Mouse (Mus musculus): ENCODE results near the gene Gpd1l. TPM values are rescaled to one million over a fixed set of nuclear protein-coding genes. Genes with fewer than 3 reads are reported as not detected.

Gpd1l gene
- polyA plus RNA-seq, 1 experiment = 14.4 TPM

GRCm38 (mm10) chr9:114881977-114882376, 51.8 kb downstream of the Gpd1l start:
- Histone ChIP-seq H3K27ac (ENCODE audit: insufficient read depth, low read length) (no peak overlapping the region), H3K4me3 (ENCODE audit: low read depth, low read length) (no peak overlapping the region), H3K9me3 (replicated peaks; ENCODE audit: control insufficient read depth, insufficient read depth, low read length, poor library complexity, severe bottlenecking) (peaks cover 7% of the 10 kb centered on the region), H3K27me3 (ENCODE audit: control insufficient read depth, insufficient read depth, low read length, poor library complexity, severe bottlenecking) (no peaks in the 10 kb centered on the region), H3K4me1 (ENCODE audit: control insufficient read depth, insufficient read depth, low read length) (no peaks in the 10 kb centered on the region), H3K36me3 (ENCODE audit: control insufficient read depth, insufficient read depth, low read length, poor library complexity, severe bottlenecking) (no peaks in the 10 kb centered on the region), H3K9ac (ENCODE audit: low read depth, poor library complexity, severe bottlenecking) (no peak overlapping the region)
- no peak for TF ChIP-seq POLR2A (IDR thresholded peaks at IDR 0.05; ENCODE audit: insufficient read depth, low read length)
- TF ChIP-seq EP300 (IDR thresholded peaks at IDR 0.05; ENCODE audit: insufficient read depth, low read depth, low read length) = no peak
- TF ChIP-seq CTCF (IDR thresholded peaks at IDR 0.05; ENCODE audit: low read depth, low read length) = no peak

GRCm38 (mm10) chr9:114855327-114855726, 78.5 kb downstream of the Gpd1l start:
- no peak overlapping the region for H3K27ac ChIP-seq (ENCODE audit: insufficient read depth, low read length)
- no peak for TF ChIP-seq CTCF (IDR thresholded peaks at IDR 0.05; ENCODE audit: low read depth, low read length)
- TF ChIP-seq POLR2A (IDR thresholded peaks at IDR 0.05; ENCODE audit: insufficient read depth, low read length) = no peak
- H3K4me1 ChIP-seq (ENCODE audit: control insufficient read depth, insufficient read depth, low read length) = no peaks in the 10 kb centered on the region

GRCm38 (mm10) chr9:114854686-114855085, 79.1 kb downstream of the Gpd1l start:
- no peaks in the 10 kb centered on the region for H3K27me3 ChIP-seq (ENCODE audit: control insufficient read depth, insufficient read depth, low read length, poor library complexity, severe bottlenecking)
- TF ChIP-seq EP300 (IDR thresholded peaks at IDR 0.05; ENCODE audit: insufficient read depth, low read depth, low read length) = no peak
- no peak for TF ChIP-seq POLR2A (IDR thresholded peaks at IDR 0.05; ENCODE audit: insufficient read depth, low read length)
- TF ChIP-seq CTCF (IDR thresholded peaks at IDR 0.05; ENCODE audit: low read depth, low read length) = no peak
- H3K9ac ChIP-seq (ENCODE audit: low read depth, poor library complexity, severe bottlenecking) = no peak overlapping the region
- no peaks in the 10 kb centered on the region for H3K9me3 ChIP-seq (replicated peaks; ENCODE audit: control insufficient read depth, insufficient read depth, low read length, poor library complexity, severe bottlenecking)
- no peak overlapping the region for H3K4me3 ChIP-seq (ENCODE audit: low read depth, low read length)
- no peaks in the 10 kb centered on the region for H3K4me1 ChIP-seq (ENCODE audit: control insufficient read depth, insufficient read depth, low read length)
- H3K27ac ChIP-seq (ENCODE audit: insufficient read depth, low read length) = no peak overlapping the region
- no peaks in the 10 kb centered on the region for H3K36me3 ChIP-seq (ENCODE audit: control insufficient read depth, insufficient read depth, low read length, poor library complexity, severe bottlenecking)

More at GRCm38 (mm10) chr9:114855327-114855726, 78.5 kb downstream of the Gpd1l start:
- no peaks in the 10 kb centered on the region for H3K36me3 ChIP-seq (ENCODE audit: control insufficient read depth, insufficient read depth, low read length, poor library complexity, severe bottlenecking)
- no peaks in the 10 kb centered on the region for H3K27me3 ChIP-seq (ENCODE audit: control insufficient read depth, insufficient read depth, low read length, poor library complexity, severe bottlenecking)
- H3K9me3 ChIP-seq (replicated peaks; ENCODE audit: control insufficient read depth, insufficient read depth, low read length, poor library complexity, severe bottlenecking) = no peaks in the 10 kb centered on the region
- no peak overlapping the region for H3K9ac ChIP-seq (ENCODE audit: low read depth, poor library complexity, severe bottlenecking)
- no peak overlapping the region for H3K4me3 ChIP-seq (ENCODE audit: low read depth, low read length)

- Histone ChIP-seq H3K27ac (ENCODE audit: insufficient read depth, low read length) (no peak overlapping the region), H3K9ac (ENCODE audit: low read depth, poor library complexity, severe bottlenecking) (no peak overlapping the region), H3K27me3 (ENCODE audit: control insufficient read depth, insufficient read depth, low read length, poor library complexity, severe bottlenecking) (no peaks in the 10 kb centered on the region), H3K36me3 (ENCODE audit: control insufficient read depth, insufficient read depth, low read length, poor library complexity, severe bottlenecking) (no peaks in the 10 kb centered on the region), H3K9me3 (replicated peaks; ENCODE audit: control insufficient read depth, insufficient read depth, low read length, poor library complexity, severe bottlenecking) (no peaks in the 10 kb centered on the region), H3K4me3 (ENCODE audit: low read depth, low read length) (peak overlapping the region; percentile 49), H3K4me1 (ENCODE audit: control insufficient read depth, insufficient read depth, low read length) (no peaks in the 10 kb centered on the region)
- no peak for TF ChIP-seq POLR2A (IDR thresholded peaks at IDR 0.05; ENCODE audit: insufficient read depth, low read length)
- no peak for TF ChIP-seq CTCF (IDR thresholded peaks at IDR 0.05; ENCODE audit: low read depth, low read length)
- TF ChIP-seq EP300 (IDR thresholded peaks at IDR 0.05; ENCODE audit: insufficient read depth, low read depth, low read length) = no peak
Observed at GRCm38 (mm10) chr9:114853336-114853735, 80.5 kb downstream of the Gpd1l start.

GRCm38 (mm10) chr9:114851419-114852190, 82.2 kb downstream of the Gpd1l start:
- no peak overlapping the region for H3K9ac ChIP-seq (ENCODE audit: low read depth, poor library complexity, severe bottlenecking)
- H3K36me3 ChIP-seq (ENCODE audit: control insufficient read depth, insufficient read depth, low read length, poor library complexity, severe bottlenecking) = no peaks in the 10 kb centered on the region
- no peaks in the 10 kb centered on the region for H3K9me3 ChIP-seq (replicated peaks; ENCODE audit: control insufficient read depth, insufficient read depth, low read length, poor library complexity, severe bottlenecking)
- H3K4me3 ChIP-seq (ENCODE audit: low read depth, low read length) = no peak overlapping the region
- TF ChIP-seq POLR2A (IDR thresholded peaks at IDR 0.05; ENCODE audit: insufficient read depth, low read length) (no peak), CTCF (IDR thresholded peaks at IDR 0.05; ENCODE audit: low read depth, low read length) (no peak), EP300 (IDR thresholded peaks at IDR 0.05; ENCODE audit: insufficient read depth, low read depth, low read length) (no peak)
- no peaks in the 10 kb centered on the region for H3K27me3 ChIP-seq (ENCODE audit: control insufficient read depth, insufficient read depth, low read length, poor library complexity, severe bottlenecking)
- H3K4me1 ChIP-seq (ENCODE audit: control insufficient read depth, insufficient read depth, low read length) = no peaks in the 10 kb centered on the region
- no peak overlapping the region for H3K27ac ChIP-seq (ENCODE audit: insufficient read depth, low read length)

Other genes starting within 250 kb of the Gpd1l start
- gene Dync1li1, start 245.2 kb downstream of the Gpd1l start, polyA plus RNA-seq (2011; ENCODE audit: insufficient read depth, insufficient read length, low read depth, missing spikeins) = 73.5 and 73.8 TPM in 2 replicates
- gene Cmtm6, start 202.9 kb downstream of the Gpd1l start, polyA plus RNA-seq (2011; ENCODE audit: insufficient read depth, insufficient read length, low read depth, missing spikeins) = 47.4 and 49.3 TPM in 2 replicates
- gene Cmtm7, start 152.1 kb downstream of the Gpd1l start, polyA plus RNA-seq (2011; ENCODE audit: insufficient read depth, insufficient read length, low read depth, missing spikeins) = 60.6 and 63.7 TPM in 2 replicates
- gene Cmtm8, start 89.8 kb downstream of the Gpd1l start, polyA plus RNA-seq (2011; ENCODE audit: insufficient read depth, insufficient read length, low read depth, missing spikeins) = 7.8 and 8.2 TPM in 2 replicates
- gene Osbpl10, start 44.6 kb upstream of the Gpd1l start, polyA plus RNA-seq (2011; ENCODE audit: insufficient read depth, insufficient read length, low read depth, missing spikeins) = 6.0 and 8.3 TPM in 2 replicates
- 3,274 and 3,343 TPM in 2 replicates for gene Rps27rt, start 48.8 kb upstream of the Gpd1l start, polyA plus RNA-seq (2011; ENCODE audit: insufficient read depth, insufficient read length, low read depth, missing spikeins)